Mouse (Mus musculus): ENCODE results near the gene Tmem222. TPM values are rescaled to one million over a fixed set of nuclear protein-coding genes. Genes with fewer than 3 reads are reported as not detected.
A peak's percentile ranks its signal among the peaks of the same experiment; 100 is the strongest.

The Tmem222 gene
- total and polyA plus RNA-seq, 3 experiments, result 51.8 to 69.2 TPM; not detected in 1

GRCm38 (mm10) chr4:133304770-133305169, 27.2 kb upstream of the Tmem222 start:
- Histone ChIP-seq H3K27ac (ENCODE audit: control insufficient read depth, low read depth, low read length) (no peak overlapping the region), H3K79me2 (ENCODE audit: control insufficient read depth, insufficient read depth, low read length, poor library complexity) (no peaks in the 10 kb centered on the region), H3K9me3 (replicated peaks; ENCODE audit: insufficient read depth, low read length) (no peaks in the 10 kb centered on the region), H3K9ac (ENCODE audit: control insufficient read depth, low read depth, low read length, poor library complexity, severe bottlenecking) (no peak overlapping the region), H3K4me3 (ENCODE audit: control insufficient read depth in 1 of 2, insufficient read depth in 1 of 2, low read depth in 2 of 2, low read length in 2 of 2) (no peak overlapping the region), H3K36me3 (ENCODE audit: control insufficient read depth in 1 of 2, insufficient read depth in 2 of 2, low read length in 2 of 2) (no peaks in the 10 kb centered on the region), H3K27me3 (ENCODE audit: control insufficient read depth in 1 of 2, insufficient read depth in 2 of 2, low read length in 2 of 2) (no peaks in the 10 kb centered on the region), H3K4me1 (ENCODE audit: control insufficient read depth in 1 of 2, insufficient read depth in 2 of 2, low read length in 2 of 2) (no peaks in the 10 kb centered on the region)
- TF ChIP-seq ZNF384 (IDR thresholded peaks at IDR 0.05; ENCODE audit: low read depth, low read length) (no peak), ZKSCAN1 (IDR thresholded peaks at IDR 0.05; ENCODE audit: low read depth, low read length) (no peak), MAX (IDR thresholded peaks at IDR 0.05; ENCODE audit: low read length) (no peak), CTCF (IDR thresholded peaks at IDR 0.05 in 2 of 3, conservative IDR thresholded peaks at IDR 0.05 in 1 of 3; ENCODE audit: control insufficient read depth in 1 of 3, insufficient read depth in 1 of 3, low read depth in 2 of 3, low read length in 3 of 3, poor library complexity in 1 of 3, severe bottlenecking in 1 of 3) (no peak), POLR2AphosphoS2 (IDR thresholded peaks at IDR 0.05; ENCODE audit: low read length) (no peak), HCFC1 (IDR thresholded peaks at IDR 0.05; ENCODE audit: low read depth, low read length) (no peak), TCF12 (IDR thresholded peaks at IDR 0.05; ENCODE audit: low read depth, low read length) (no peak), KAT2A (conservative IDR thresholded peaks at IDR 0.05; ENCODE audit: low read depth, low read length) (no peak), ZC3H11A (IDR thresholded peaks at IDR 0.05; ENCODE audit: low read depth, low read length) (no peak), MYB (IDR thresholded peaks at IDR 0.05; ENCODE audit: low read depth, low read length) (no peak), E2F4 (IDR thresholded peaks at IDR 0.05; ENCODE audit: borderline replicate concordance, low read depth, low read length) (no peak), MAFK (IDR thresholded peaks at IDR 0.05; ENCODE audit: borderline replicate concordance, low read depth, low read length) (no peak), POLR2AphosphoS5 (IDR thresholded peaks at IDR 0.05; ENCODE audit: borderline replicate concordance, low read depth, low read length) (no peak), MYC (IDR thresholded peaks at IDR 0.05; ENCODE audit: low read depth, low read length) (no peak), SMC3 (IDR thresholded peaks at IDR 0.05; ENCODE audit: low read depth, low read length) (no peak)
- DNase-seq (ENCODE audit: low read depth, low spot score), result no peak

GRCm38 (mm10) chr4:133302668-133303067, 25.1 kb upstream of the Tmem222 start:
- H3K27me3 ChIP-seq (ENCODE audit: control insufficient read depth in 1 of 2, insufficient read depth in 2 of 2, low read length in 2 of 2), result no peaks in the 10 kb centered on the region
- H3K4me1 ChIP-seq (ENCODE audit: control insufficient read depth in 1 of 2, insufficient read depth in 2 of 2, low read length in 2 of 2), result no peaks in the 10 kb centered on the region
- H3K9me3 ChIP-seq (replicated peaks; ENCODE audit: insufficient read depth, low read length), result no peaks in the 10 kb centered on the region
- H3K9ac ChIP-seq (ENCODE audit: control insufficient read depth, low read depth, low read length, poor library complexity, severe bottlenecking), result no peak overlapping the region
- H3K36me3 ChIP-seq (ENCODE audit: control insufficient read depth in 1 of 2, insufficient read depth in 2 of 2, low read length in 2 of 2), result no peaks in the 10 kb centered on the region
- TF ChIP-seq UBTF (IDR thresholded peaks at IDR 0.05; ENCODE audit: borderline replicate concordance, insufficient read depth, low read depth, low read length) (no peak), E2F4 (IDR thresholded peaks at IDR 0.05; ENCODE audit: borderline replicate concordance, low read depth, low read length) (no peak), EP300 (IDR thresholded peaks at IDR 0.05; ENCODE audit: low read depth in 1 of 2, low read length in 2 of 2) (no peak), ZC3H11A (IDR thresholded peaks at IDR 0.05; ENCODE audit: low read depth, low read length) (no peak), GABPA (IDR thresholded peaks at IDR 0.05; ENCODE audit: low read depth, low read length) (no peak), ZNF384 (IDR thresholded peaks at IDR 0.05; ENCODE audit: low read depth, low read length) (no peak), SMC3 (IDR thresholded peaks at IDR 0.05; ENCODE audit: low read depth, low read length) (no peak), USF1 (IDR thresholded peaks at IDR 0.05; ENCODE audit: low read depth, low read length) (no peak), POLR2AphosphoS5 (IDR thresholded peaks at IDR 0.05; ENCODE audit: borderline replicate concordance, low read depth, low read length) (no peak), KAT2A (conservative IDR thresholded peaks at IDR 0.05; ENCODE audit: low read depth, low read length) (no peak), TBP (IDR thresholded peaks at IDR 0.05; ENCODE audit: low read depth, low read length) (no peak), ETS1 (IDR thresholded peaks at IDR 0.05; ENCODE audit: low read depth, low read length) (no peak)
- no peak overlapping the region for H3K4me3 ChIP-seq (ENCODE audit: control insufficient read depth in 1 of 2, insufficient read depth in 1 of 2, low read depth in 2 of 2, low read length in 2 of 2)
- peak; percentile 30 for DNase-seq (ENCODE audit: low read depth, low spot score)
- no peaks in the 10 kb centered on the region for H3K79me2 ChIP-seq (ENCODE audit: control insufficient read depth, insufficient read depth, low read length, poor library complexity)
- no peak overlapping the region for H3K27ac ChIP-seq (ENCODE audit: control insufficient read depth, low read depth, low read length)
